Mouse (Mus musculus) stomach, embryonic 16.5 days (tissue): ENCODE measurements around the gene Snrnp70. TPM values are rescaled to one million over a fixed set of nuclear protein-coding genes. Genes with fewer than 3 reads are reported as not detected.

Experiments used
- ATAC-seq: fragments of 200-750 bp; cut with Nextera tagmentation; 2 replicates; pipeline ENCODE4 v1.8.0; 2017; ENCODE audit warnings: moderate number of reproducible peaks, moderate TSS enrichment; ENCODE audit not compliant: insufficient read depth, low FRiP score
- H3K27ac ChIP-seq: fragments of 300-500 bp; sonication (generic); 2 replicates; pipeline ENCODE4 v1.5.1; 2014; ENCODE audit warnings: low read length
- H3K27me3 ChIP-seq: fragments of 300-500 bp; sonication (generic); 2 replicates; pipeline ENCODE4 v1.6.1; 2014; ENCODE audit warnings: low read length, control low read depth, mixed read lengths; ENCODE audit not compliant: control insufficient read depth, insufficient read depth
- H3K36me3 ChIP-seq: fragments of 300-500 bp; sonication (generic); 2 replicates; pipeline ENCODE4 v1.6.1; 2014; ENCODE audit warnings: low read length; ENCODE audit not compliant: control insufficient read depth, insufficient read depth
- H3K4me1 ChIP-seq: fragments of 300-500 bp; sonication (generic); 2 replicates; pipeline ENCODE4 v1.6.1; 2014; ENCODE audit warnings: low read length, control low read depth, mixed read lengths; ENCODE audit not compliant: control insufficient read depth, insufficient read depth
- H3K4me2 ChIP-seq: fragments of 300-500 bp; sonication (generic); 2 replicates; pipeline ENCODE4 v1.6.1; 2014; ENCODE audit warnings: low read depth, low read length, mixed read lengths
- H3K4me3 ChIP-seq: fragments of 300-500 bp; sonication (generic); replicated peaks from 2 replicates; pipeline ENCODE4 v1.5.1; 2014; ENCODE audit warnings: mild to moderate bottlenecking, low read length
- H3K9ac ChIP-seq: fragments of 300-500 bp; sonication (generic); 2 replicates; pipeline ENCODE4 v1.6.1; 2014; ENCODE audit warnings: low read length
- H3K9me3 ChIP-seq: fragments of 300-500 bp; sonication (generic); replicated peaks from 2 replicates; pipeline ENCODE4 v1.6.1; 2016; ENCODE audit warnings: low read length, control low read depth; ENCODE audit not compliant: control insufficient read depth
- WGBS: fragments of 180-500 bp; shearing (Covaris S2); extraction: QIAGEN DNeasy Blood & Tissue Kit; methylation state at CpG from one replicate; pipeline ENCODE4 v1.1.7; 2014; 5-methylcytosine and 5-hydroxymethylcytosine counted together
- polyA plus RNA-seq: library from polyadenylated mRNA; unstranded; fragments of >200 nt; fragmentation: Nextera tagmentation; extraction: Ambion mirVana; gene quantifications from 2 replicates; pipeline ENCODE4 v1.2.1, GENCODE M21; 2015

Snrnp70 gene
- polyA plus RNA-seq, 1 experiment from 2014 or later, result 162 TPM

DNA sequence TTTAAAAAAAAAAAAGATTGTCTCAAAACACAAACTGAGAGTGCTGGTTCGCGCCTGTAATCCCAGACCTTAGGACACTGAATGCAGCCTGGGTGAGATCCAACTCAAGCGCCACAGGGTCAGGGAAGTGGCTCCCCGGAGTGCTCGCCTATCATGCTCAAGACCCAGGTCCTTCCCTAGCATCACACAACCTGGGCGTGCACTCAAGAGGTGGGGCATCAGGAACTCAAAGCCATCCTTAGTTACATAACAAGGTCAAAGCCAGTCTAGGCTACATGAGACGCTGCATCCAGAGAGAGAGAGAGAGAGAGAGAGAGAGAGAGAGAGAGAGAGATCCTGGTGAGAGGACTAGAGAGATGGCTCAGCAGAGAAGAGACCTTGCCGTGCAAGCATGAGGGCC lies 31.0 kb upstream of the Snrnp70 start:
- WGBS, result 89% methylated on average over 8 of the region's 8 CpGs
- H3K27me3 ChIP-seq, result no peaks in the 10 kb centered on the region
- H3K27ac ChIP-seq, result no peak overlapping the region
- ATAC-seq, result no peak
- no peaks in the 10 kb centered on the region for H3K9me3 ChIP-seq
- H3K4me3 ChIP-seq, result no peak overlapping the region
- no peak overlapping the region for H3K4me2 ChIP-seq
- no peaks in the 10 kb centered on the region for H3K4me1 ChIP-seq
- H3K9ac ChIP-seq, result no peak overlapping the region
- H3K36me3 ChIP-seq, result peaks cover 25% of the 10 kb centered on the region

DNA sequence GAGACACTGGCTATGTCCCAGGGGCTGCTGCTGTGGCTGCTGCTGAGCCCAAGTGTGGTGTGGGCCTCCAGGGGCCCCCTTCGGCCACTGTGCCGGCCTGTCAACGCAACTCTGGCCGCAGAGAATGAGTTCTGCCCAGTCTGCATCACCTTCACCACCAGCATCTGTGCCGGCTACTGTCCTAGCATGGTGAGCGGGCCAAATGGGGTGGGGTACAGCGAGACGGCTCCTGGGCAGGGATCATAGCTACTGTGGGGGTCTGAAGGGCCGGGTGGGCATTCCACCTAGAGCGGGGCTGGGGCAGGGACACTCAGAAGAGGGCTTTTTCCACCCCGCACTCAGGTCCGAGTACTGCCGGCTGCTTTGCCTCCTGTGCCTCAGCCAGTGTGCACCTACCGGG lies 25.7 kb upstream of the Snrnp70 start:
- Histone ChIP-seq H3K4me3 (no peak overlapping the region), H3K36me3 (peaks cover 23% of the 10 kb centered on the region), H3K4me2 (no peak overlapping the region), H3K9ac (no peak overlapping the region), H3K27ac (no peak overlapping the region), H3K4me1 (peaks cover 20% of the 10 kb centered on the region; the same call in 1 of the 2 replicates), H3K27me3 (0 out of 2 replicates have a peak, but pooled peaks cover 4% of the 10 kb centered on the region), H3K9me3 (no peaks in the 10 kb centered on the region)
- ATAC-seq, result no peak
- WGBS, result 92% methylated on average over 14 of the region's 14 CpGs

DNA sequence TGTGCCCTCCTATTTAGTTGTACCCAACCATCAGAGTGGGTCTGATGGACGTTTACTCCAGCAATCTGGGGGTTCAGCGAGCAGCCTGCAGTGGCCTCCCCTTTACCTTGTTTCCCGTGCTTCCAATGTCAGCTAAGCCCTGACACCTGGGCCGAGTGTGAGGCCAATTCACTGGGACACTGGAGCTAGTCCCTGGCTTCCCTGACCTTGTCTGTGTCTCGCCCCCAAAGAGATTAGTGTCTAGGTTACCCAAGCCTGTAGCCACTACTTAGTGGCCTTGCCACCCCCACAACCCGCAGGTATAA lies 25.0 kb upstream of the Snrnp70 start, which contains the start of gene Lhb:
TSS of gene Lhb (plus strand) at position 206 of the 305 bp plus-strand sequence.
- Histone ChIP-seq H3K4me2 (peak within 1 kb of the TSS; percentile 19; the same call in 1 of the 2 replicates), H3K4me1 (peaks cover 22% of the 10 kb centered on the region; the same call in 1 of the 2 replicates), H3K27me3 (peaks cover 7% of the 10 kb centered on the region; the same call in 1 of the 2 replicates), H3K9ac (no peak within 1 kb of the TSS), H3K27ac (no peak within 1 kb of the TSS), H3K36me3 (peaks cover 22% of the 10 kb centered on the region), H3K4me3 (no peak within 1 kb of the TSS), H3K9me3 (no peaks in the 10 kb centered on the region)
- 58% methylated on average over 6 of the region's 6 CpGs for WGBS
- ATAC-seq, result no peak

DNA sequence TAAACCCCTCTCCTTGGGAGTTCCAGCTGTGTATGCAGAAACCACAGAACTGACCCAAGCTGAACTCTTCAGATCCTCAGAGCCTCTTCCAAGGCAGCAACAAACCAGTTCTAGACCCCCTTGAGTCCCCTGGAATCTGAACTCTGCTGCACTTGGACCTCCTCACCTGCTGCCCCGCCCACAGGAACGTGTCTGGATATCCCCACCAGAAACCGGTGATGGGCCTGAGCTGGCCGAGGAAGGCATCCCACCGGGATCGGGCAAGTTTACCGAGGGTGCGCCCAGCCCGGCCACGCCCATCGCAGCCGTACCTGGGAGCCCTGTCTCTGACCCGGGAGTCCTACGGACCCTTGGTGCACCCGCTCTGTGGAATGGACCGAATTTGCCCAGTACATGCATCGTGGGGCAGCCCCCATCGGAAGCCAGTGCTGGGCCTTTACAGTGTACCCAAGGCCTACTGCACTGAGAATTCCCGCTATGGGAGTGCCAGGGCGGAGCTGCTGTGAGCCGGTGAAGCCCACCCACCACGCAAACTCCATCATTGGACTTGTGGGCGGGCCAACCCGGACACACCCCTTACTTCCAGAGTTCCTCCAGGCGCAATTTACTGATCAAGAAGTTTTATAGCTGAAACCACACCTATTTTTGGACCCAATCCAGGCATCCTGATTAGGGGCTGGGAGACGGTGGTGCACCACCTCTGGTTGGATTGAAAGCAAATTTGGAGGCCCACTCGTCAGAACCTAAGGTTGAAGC lies 24.5 kb upstream of the Snrnp70 start:
- H3K27me3 ChIP-seq, result peaks cover 12% of the 10 kb centered on the region
- ATAC-seq, result 0 out of 2 replicates have a peak, but pooled peaks have one; percentile 15
- H3K27ac ChIP-seq, result no peak overlapping the region
- no peak overlapping the region for H3K9ac ChIP-seq
- H3K4me1 ChIP-seq, result peaks cover 25% of the 10 kb centered on the region; the same call in 1 of the 2 replicates
- H3K36me3 ChIP-seq, result peaks cover 19% of the 10 kb centered on the region
- H3K4me3 ChIP-seq, result no peak overlapping the region
- WGBS, result 15% methylated on average over 27 of the region's 27 CpGs
- no peaks in the 10 kb centered on the region for H3K9me3 ChIP-seq
- H3K4me2 ChIP-seq, result peak overlapping the region; percentile 19; the same call in 1 of the 2 replicates

DNA sequence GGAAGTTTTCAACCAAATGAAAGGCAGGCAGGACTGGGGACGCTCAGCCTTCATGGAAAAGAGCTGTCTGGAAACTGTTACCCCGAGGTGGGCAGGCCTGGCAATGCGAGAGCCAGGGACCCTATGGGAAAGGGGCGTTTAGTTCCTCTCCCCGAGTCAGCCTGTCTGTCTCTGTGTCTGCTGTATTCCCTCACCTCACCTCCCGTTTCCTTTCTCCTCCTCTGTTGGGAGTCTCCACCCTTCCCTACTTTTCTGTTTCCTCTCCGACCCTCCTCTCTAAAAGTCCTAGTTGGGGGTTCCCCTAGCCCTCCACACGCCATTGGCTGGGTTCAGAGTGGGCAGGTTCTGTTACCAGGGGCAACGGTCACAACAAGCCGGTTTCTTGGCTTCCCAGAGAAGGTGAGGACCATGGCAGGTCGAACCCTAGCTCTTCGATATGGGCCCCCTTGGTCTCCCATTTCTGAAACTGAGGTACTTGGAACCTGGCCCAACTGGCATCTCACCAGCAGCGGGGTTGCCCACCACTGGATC lies 22.5 kb upstream of the Snrnp70 start:
- H3K9ac ChIP-seq, result no peak overlapping the region
- H3K9me3 ChIP-seq, result no peaks in the 10 kb centered on the region
- no peak overlapping the region for H3K27ac ChIP-seq
- H3K4me2 ChIP-seq, result no peak overlapping the region
- no peak overlapping the region for H3K4me3 ChIP-seq
- ATAC-seq, result no peak
- WGBS, result 8% methylated on average over 13 of the region's 13 CpGs
- peaks cover 33% of the 10 kb centered on the region; the same call in 1 of the 2 replicates for H3K4me1 ChIP-seq
- peaks cover 21% of the 10 kb centered on the region for H3K27me3 ChIP-seq
- H3K36me3 ChIP-seq, result peaks cover 13% of the 10 kb centered on the region; the same call in 1 of the 2 replicates

DNA sequence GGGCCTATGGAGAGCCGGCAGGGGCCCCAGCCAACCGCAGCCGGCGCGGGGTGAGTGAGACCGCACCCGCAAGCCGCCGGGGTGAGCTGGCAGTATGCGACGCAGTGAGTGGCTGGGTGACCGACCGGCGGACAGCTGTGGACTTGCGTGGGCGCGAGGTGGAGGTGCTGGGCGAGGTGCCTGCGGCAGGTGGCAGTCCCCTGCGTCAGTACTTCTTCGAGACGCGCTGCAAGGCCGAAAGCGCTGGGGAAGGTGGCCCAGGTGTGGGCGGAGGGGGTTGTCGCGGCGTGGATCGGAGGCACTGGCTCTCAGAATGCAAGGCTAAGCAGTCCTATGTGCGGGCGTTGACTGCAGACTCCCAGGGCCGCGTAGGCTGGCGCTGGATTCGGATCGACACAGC lies 20.1 kb upstream of the Snrnp70 start:
- peaks cover 31% of the 10 kb centered on the region; the same call in 1 of the 2 replicates for H3K4me1 ChIP-seq
- no peak overlapping the region for H3K27ac ChIP-seq
- H3K27me3 ChIP-seq, result peaks cover 26% of the 10 kb centered on the region
- H3K36me3 ChIP-seq, result no peaks in the 10 kb centered on the region
- no peaks in the 10 kb centered on the region for H3K9me3 ChIP-seq
- peak overlapping the region; percentile 22 for H3K4me2 ChIP-seq
- ATAC-seq, result no peak
- H3K9ac ChIP-seq, result 0 out of 2 replicates have a peak overlapping the region, but pooled peaks have one; percentile 40
- WGBS, result 27% methylated on average over 37 of the region's 37 CpGs
- peak overlapping the region; percentile 7 for H3K4me3 ChIP-seq

DNA sequence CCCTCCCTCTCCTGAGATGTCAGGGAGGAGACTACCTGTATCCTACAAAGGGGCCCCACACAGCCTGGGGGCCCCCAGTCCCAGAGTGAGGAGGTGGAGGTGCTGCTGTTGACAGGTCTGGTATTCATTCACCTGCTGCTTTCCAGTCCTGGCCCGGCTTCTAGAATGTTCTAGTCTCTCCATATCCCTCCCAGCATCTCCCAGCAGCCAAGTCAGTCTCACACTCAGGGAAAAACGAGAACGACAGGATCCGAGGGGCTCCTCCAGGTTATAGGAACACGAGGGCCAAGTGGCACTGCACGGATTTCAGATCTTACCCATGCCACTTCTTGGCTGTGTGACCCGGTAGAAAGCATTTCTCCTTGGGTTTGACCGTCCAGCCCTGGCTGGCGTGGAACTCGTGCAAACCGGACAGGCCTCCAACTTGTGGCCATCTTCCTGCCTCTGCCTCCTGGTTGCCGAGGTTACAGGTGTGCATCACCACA lies 19.2 kb upstream of the Snrnp70 start:
- H3K27ac ChIP-seq, result no peak overlapping the region
- H3K9ac ChIP-seq, result no peak overlapping the region
- no peaks in the 10 kb centered on the region for H3K36me3 ChIP-seq
- H3K27me3 ChIP-seq, result peaks cover 26% of the 10 kb centered on the region
- peaks cover 23% of the 10 kb centered on the region; the same call in 1 of the 2 replicates for H3K4me1 ChIP-seq
- ATAC-seq, result no peak
- peak overlapping the region; percentile 91; the same call in 1 of the 2 replicates for H3K4me2 ChIP-seq
- no peaks in the 10 kb centered on the region for H3K9me3 ChIP-seq
- no peak overlapping the region for H3K4me3 ChIP-seq
- WGBS, result 50% methylated on average over 12 of the region's 12 CpGs

DNA sequence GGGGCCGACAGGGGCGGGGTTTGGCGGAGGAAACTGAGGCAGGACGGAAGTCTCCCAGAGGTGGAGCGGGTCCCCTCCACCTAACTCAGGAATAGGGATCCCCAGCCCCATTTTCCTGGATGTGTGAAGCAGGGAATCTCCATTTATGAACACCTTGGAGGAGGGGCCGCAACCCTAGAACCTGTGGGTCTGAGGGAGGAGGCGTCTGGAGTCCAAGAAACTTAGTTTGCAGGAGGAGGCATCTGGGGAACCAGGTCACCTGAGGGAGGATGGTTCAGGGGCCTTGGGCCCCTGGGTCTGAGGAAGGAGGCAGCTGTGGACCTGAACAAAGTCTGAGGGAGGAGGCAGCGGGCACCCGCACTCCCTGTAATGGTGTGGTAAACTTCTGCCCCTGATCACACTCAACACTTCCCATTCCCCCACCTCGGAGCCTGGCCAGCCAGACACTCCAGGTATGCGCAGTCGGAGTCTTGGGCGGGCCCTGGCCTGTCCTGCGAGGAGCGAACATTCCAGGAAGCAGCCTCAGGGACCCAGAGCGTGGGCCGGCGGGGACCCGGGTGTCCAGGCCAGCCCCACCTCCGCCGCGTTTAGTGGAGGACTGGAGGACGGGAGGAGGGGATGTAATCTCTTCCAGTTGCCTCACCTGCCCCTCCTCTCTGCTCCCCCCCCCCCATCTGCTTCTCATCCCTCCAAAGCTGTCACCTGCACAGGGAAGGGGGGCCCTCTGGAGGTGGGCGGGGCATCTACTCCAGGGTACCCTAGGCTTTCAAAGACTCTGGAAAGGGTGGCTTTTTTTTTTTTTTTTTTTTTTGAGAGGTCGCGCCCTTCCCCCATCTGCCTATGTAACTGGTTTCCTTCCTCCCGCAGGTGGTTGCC lies 18.6 kb upstream of the Snrnp70 start:
- peaks cover 30% of the 10 kb centered on the region for H3K27me3 ChIP-seq
- ATAC-seq, result peak; percentile 46
- H3K9ac ChIP-seq, result peak overlapping the region; percentile 77
- no peaks in the 10 kb centered on the region for H3K9me3 ChIP-seq
- peak overlapping the region; percentile 63 for H3K4me3 ChIP-seq
- whole genome bisulfite sequencing, result 2% methylated on average over 26 of the region's 27 CpGs
- peaks cover 22% of the 10 kb centered on the region; the same call in 1 of the 2 replicates for H3K4me1 ChIP-seq
- peak overlapping the region; percentile 91 for H3K4me2 ChIP-seq
- H3K36me3 ChIP-seq, result no peaks in the 10 kb centered on the region
- peak overlapping the region; percentile 68 for H3K27ac ChIP-seq
